Mouse (Mus musculus) layer of hippocampus, adult 9-10 months (tissue): ENCODE measurements at regions not wholly inside any gene's neighbourhood (a gene's known extent, or its start where the extent isn't known, plus 50 kb on each side); places are given as distances from the start of the nearest gene placed in this dataset.
A peak's percentile ranks its signal among the peaks of the same experiment; 100 is the strongest.

ENCODE experiments used
- DNase-seq: peaks from one replicate; pipeline ENCODE4 v3.0.0; 2022; ENCODE audit warnings: low spot score

DNA sequence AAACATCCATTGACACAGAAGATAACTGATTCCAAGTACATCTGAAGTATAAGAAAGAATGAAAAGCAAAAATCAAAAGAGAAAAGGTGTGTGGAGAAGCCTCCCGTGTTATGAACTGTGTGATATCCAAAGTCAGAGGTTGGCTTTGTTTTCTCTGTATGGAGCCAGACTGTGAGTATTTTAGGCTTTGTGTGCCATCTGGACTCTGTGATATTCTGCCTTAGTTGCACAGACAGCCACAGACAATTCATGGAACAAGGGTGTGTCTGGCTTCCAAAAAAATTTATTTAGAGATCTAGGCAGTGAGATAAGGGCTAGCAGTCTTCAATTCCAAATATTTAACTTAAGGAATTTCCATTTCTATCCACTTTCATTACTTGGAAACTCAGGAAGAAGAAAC lies 111.5 kb upstream of the Dpp10 start:
- DNase-seq = no peak

DNA sequence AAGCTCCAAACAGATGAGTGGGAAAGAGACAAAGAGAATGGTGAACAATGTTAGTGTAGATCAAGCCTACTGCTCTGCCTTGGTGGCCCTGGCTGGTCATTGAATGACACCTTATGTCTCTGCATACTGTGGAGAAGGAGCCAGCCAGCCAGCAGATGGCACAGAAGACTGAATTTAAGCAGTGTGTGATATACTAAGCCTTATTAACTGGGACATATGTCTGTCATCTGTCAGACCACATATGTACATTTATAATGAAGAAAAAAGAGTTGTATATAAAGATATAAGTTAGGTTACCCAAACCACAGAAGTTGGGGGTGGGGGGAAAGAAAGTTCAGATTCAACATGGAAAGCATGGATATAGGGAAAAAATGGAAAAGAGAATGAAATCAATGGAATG lies 106.7 kb upstream of the Dpp10 start:
- DNase-seq = no peak

DNA sequence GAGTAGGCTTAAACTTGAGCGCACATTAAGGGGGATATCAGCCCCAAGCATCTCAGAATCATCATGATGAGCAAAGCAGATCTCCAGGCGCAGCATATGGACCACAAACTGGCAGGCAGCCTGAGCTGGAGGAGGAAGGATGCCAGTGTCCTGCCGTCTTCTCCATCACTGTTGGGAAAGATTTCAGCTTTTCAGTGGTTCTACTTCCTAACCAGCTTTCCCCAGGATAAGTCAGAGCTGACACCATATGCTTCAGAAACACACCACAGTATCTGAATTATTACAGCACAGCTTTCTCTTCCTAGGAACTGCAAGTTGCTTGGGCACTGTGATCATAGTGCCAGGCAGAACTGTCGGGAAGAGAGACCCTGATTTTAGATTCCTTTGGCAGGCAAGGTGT lies 103.2 kb upstream of the Dpp10 start:
- peak; percentile 37 for DNase-seq

DNA sequence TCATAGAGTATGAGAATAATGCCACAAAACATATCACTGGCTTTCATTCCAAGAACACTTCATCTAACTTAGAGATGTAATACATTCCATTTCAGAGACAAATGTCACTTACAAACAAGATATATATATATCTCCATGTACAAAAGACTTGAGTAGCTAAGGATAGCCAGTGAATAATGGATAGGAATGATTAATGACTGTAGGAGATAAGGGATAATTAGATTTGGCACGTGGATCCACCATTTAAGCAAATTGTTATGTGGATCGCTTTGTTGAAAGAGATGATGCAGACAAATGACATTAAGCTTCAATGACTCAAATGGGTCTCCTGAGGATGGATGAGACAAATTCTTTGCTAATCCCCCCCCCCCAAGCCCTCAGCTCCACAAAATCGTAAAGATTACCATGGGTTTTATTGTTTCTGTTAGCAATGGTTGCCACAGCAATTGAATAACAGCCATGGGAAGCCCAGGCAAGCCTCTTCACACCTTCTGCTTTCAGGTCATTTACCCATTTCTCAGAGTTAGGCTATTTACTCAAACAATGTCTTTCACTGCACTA lies 59.0 kb upstream of the Dpp10 start:
- no peak for DNase-seq

DNA sequence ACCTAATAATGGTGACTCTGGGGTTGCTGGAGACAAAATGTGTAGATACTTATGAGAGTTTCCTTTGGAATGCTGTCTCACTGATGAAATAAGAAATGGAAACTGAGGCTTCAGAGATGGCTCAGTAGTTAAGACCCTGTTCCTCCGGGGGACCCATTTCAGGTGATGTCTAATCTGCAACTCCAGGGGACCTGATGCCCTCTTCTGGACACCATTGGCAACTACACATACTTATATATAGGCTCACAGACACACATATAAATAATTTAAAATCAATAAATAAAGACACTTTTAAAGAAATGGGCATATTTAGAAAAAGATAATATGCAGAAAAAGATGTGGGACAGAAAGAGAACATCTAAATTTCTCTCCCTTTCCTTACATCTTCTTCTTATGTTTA lies 57.7 kb upstream of the Dpp10 start:
- no peak for DNase-seq
